Mouse (Mus musculus) testis, adult 2 months (tissue): ENCODE measurements around the gene Ccdc124.

Experiments
- CTCF ChIP-seq: fragments of 200-500 bp; IDR thresholded peaks from 2 replicates; pipeline ENCODE4 v1.5.1; 2012; ENCODE audit warnings: low read depth, mild to moderate bottlenecking, inconsistent platforms, low read length, moderate library complexity; ENCODE audit not compliant: control insufficient read depth, insufficient read depth, insufficient replicate concordance
- POLR2A ChIP-seq: fragments of 200-500 bp; IDR thresholded peaks from 2 replicates; pipeline ENCODE4 v1.6.1; 2012; ENCODE audit warnings: low read depth, mild to moderate bottlenecking, inconsistent platforms, low read length, moderate library complexity; ENCODE audit not compliant: control insufficient read depth

GRCm38 (mm10) chr8:70836666-70837065 lies 37.1 kb downstream of the Ccdc124 start:
- TF ChIP-seq POLR2A (no peak), CTCF (no peak)
